Mouse (Mus musculus) skeletal muscle tissue, adult 2 months (tissue): ENCODE results near the gene Atp8a1.

ENCODE experiments used
- DNase-seq: peaks from one replicate; pipeline ENCODE4 v3.0.0-alpha.2; 2012; ENCODE audit warnings: low read depth, low spot score

Gene Atp8a1

GRCm38 (mm10) chr5:67678819-67679218 is 168.4 kb downstream of the Atp8a1 start:
- DNase-seq = no peak

GRCm38 (mm10) chr5:67673008-67673407 is 174.2 kb downstream of the Atp8a1 start:
- peak; percentile 15 for DNase-seq

- DNase-seq = no peak
Observed at GRCm38 (mm10) chr5:67670158-67670557, 177.1 kb downstream of the Atp8a1 start.

GRCm38 (mm10) chr5:67669436-67669896 is 177.8 kb downstream of the Atp8a1 start:
- peak; percentile 57 for DNase-seq

GRCm38 (mm10) chr5:67662715-67663114 is 184.5 kb downstream of the Atp8a1 start:
- DNase-seq = no peak

- no peak for DNase-seq
Observed at GRCm38 (mm10) chr5:67659864-67660263, 187.4 kb downstream of the Atp8a1 start.

GRCm38 (mm10) chr5:67656821-67657259 is 190.4 kb downstream of the Atp8a1 start:
- no peak for DNase-seq

- no peak for DNase-seq
Observed at GRCm38 (mm10) chr5:67655696-67656519, 191.3 kb downstream of the Atp8a1 start.

- no peak for DNase-seq
Observed at GRCm38 (mm10) chr5:67654572-67654971, 192.7 kb downstream of the Atp8a1 start.

GRCm38 (mm10) chr5:67653543-67653942 is 193.7 kb downstream of the Atp8a1 start:
- DNase-seq = no peak

GRCm38 (mm10) chr5:67652468-67652867 is 194.8 kb downstream of the Atp8a1 start:
- no peak for DNase-seq

GRCm38 (mm10) chr5:67650021-67650420 is 197.2 kb downstream of the Atp8a1 start:
- DNase-seq = no peak

- no peak for DNase-seq
Observed at GRCm38 (mm10) chr5:67649156-67649555, 198.1 kb downstream of the Atp8a1 start.

GRCm38 (mm10) chr5:67647568-67647967 is 199.7 kb downstream of the Atp8a1 start:
- DNase-seq = no peak

GRCm38 (mm10) chr5:67646756-67647529 is 200.3 kb downstream of the Atp8a1 start:
- DNase-seq = no peak

GRCm38 (mm10) chr5:67643537-67644255 is 203.5 kb downstream of the Atp8a1 start:
- DNase-seq = no peak

- peak; percentile 12 for DNase-seq
Observed at GRCm38 (mm10) chr5:67641406-67642120, 205.7 kb downstream of the Atp8a1 start.

- DNase-seq = no peak
Observed at GRCm38 (mm10) chr5:67640596-67641312, 206.5 kb downstream of the Atp8a1 start.

- no peak for DNase-seq
Observed at GRCm38 (mm10) chr5:67634339-67634738, 212.9 kb downstream of the Atp8a1 start.

GRCm38 (mm10) chr5:67633831-67634268 is 213.4 kb downstream of the Atp8a1 start:
- no peak for DNase-seq
